Mouse (Mus musculus): Measurements from ENCODE around the gene Abcg1.

DNA sequence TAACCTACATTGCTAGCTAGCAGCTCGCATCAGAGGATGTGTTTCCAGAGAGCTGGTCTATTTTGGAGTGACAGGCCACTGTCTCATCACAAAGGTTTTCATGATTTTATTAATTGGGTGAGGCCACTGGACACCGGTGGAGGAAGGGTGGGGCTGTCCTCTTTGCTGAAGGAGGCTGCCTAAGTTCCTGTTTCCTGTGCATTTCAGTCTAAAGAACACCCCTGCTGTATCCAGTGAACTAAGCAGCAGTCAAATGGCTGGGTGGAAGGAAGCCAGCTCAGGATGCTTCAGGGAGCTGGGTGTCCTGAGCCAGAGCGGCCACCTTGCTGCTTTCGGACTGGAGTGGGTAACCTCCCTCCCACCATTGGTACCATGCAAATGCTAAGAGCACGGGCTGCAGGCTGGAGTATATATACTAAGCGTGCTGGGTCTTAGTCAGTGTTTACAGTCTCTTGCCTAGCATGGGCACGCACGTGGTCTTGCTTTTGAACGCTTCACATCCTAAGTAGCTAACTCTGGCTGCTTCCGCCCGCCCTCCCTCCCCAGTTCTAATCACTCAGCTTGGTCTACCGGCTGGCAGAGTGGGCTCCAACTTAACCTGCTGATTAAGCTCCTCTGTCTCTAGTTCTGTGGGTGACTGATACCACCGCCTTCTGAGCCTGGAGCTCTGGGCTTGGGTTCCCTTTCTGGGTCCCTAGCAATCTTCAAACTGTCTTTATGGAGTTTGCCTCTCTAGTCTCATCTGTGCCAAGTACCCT, 3.3 kb downstream of the Abcg1 start:
- no peak for TF ChIP-seq CTCF (IDR thresholded peaks at IDR 0.05; ENCODE audit: low read depth, low read length)
- TF ChIP-seq POLR2A (IDR thresholded peaks at IDR 0.05; ENCODE audit: insufficient read depth, low read length), result no peak
- no peak for TF ChIP-seq EP300 (IDR thresholded peaks at IDR 0.05; ENCODE audit: insufficient read depth, low read depth, low read length)
